Mouse (Mus musculus) heart, postnatal 0 days (tissue): ENCODE measurements around the gene Nfib. TPM values are rescaled to one million over a fixed set of nuclear protein-coding genes. Genes with fewer than 3 reads are reported as not detected.

ENCODE experiments used
- ATAC-seq: fragments of 200-750 bp; cut with Nextera tagmentation; 2 replicates; pipeline ENCODE4 v1.8.0; 2017; ENCODE audit warnings: low read depth, moderate number of reproducible peaks, moderate library complexity; ENCODE audit not compliant: insufficient read depth
- DNase-seq: peaks from one replicate; pipeline ENCODE4 v3.0.0-alpha.2; 2016; ENCODE audit warnings: low spot score
- H3K27ac ChIP-seq: fragments of 300-500 bp; sonication (generic); 2 replicates; pipeline ENCODE4 v1.5.1; 2014; ENCODE audit warnings: low read depth, mild to moderate bottlenecking
- H3K27me3 ChIP-seq: fragments of 300-500 bp; sonication (generic); 2 replicates; pipeline ENCODE4 v1.6.1; 2014; ENCODE audit warnings: low read length, mixed read lengths; ENCODE audit not compliant: control insufficient read depth, insufficient read depth
- H3K36me3 ChIP-seq: fragments of 300-500 bp; sonication (generic); replicated peaks from 2 replicates; pipeline ENCODE4 v1.6.1; 2014; ENCODE audit warnings: low read length, mixed read lengths; ENCODE audit not compliant: control insufficient read depth, insufficient read depth
- H3K4me1 ChIP-seq: fragments of 300-500 bp; sonication (generic); 2 replicates; pipeline ENCODE4 v1.6.1; 2014; ENCODE audit warnings: antibody characterized with exemption; ENCODE audit not compliant: control insufficient read depth, insufficient read depth
- H3K4me2 ChIP-seq: fragments of 300-500 bp; sonication (generic); 2 replicates; pipeline ENCODE4 v1.6.1; 2014; ENCODE audit warnings: low read depth, mild to moderate bottlenecking, low read length, moderate library complexity
- H3K4me3 ChIP-seq: fragments of 300-500 bp; sonication (generic); 2 replicates; pipeline ENCODE4 v1.5.1; 2014; ENCODE audit warnings: low read depth, low read length
- H3K9ac ChIP-seq: fragments of 300-500 bp; sonication (generic); replicated peaks from 2 replicates; pipeline ENCODE4 v1.6.1; 2014; ENCODE audit warnings: low read depth, low read length, mixed read lengths
- H3K9me3 ChIP-seq: fragments of 300-500 bp; sonication (generic); replicated peaks from 2 replicates; pipeline ENCODE4 v1.6.1; 2016; ENCODE audit warnings: low read length; ENCODE audit not compliant: control insufficient read depth
- CTCF ChIP-seq: IDR thresholded peaks from 2 replicates; pipeline ENCODE4 v1.5.1; 2016; ENCODE audit warnings: antibody characterized with exemption, control low read depth, low read depth
- EP300 ChIP-seq: IDR thresholded peaks from 2 replicates; pipeline ENCODE4 v1.6.1; 2016; ENCODE audit warnings: antibody characterized with exemption, low read depth
- WGBS: fragments of 180-500 bp; shearing (Covaris S2); extraction: QIAGEN DNeasy Blood & Tissue Kit; methylation state at CpG from one replicate; pipeline ENCODE4 v1.1.7; 2014; 5-methylcytosine and 5-hydroxymethylcytosine counted together
- polyA plus RNA-seq: library from polyadenylated mRNA; unstranded; fragments of >200 nt; fragmentation: Nextera tagmentation; extraction: Ambion mirVana; gene quantifications from 2 replicates; pipeline ENCODE4 v1.2.1, GENCODE M21; 2015
- total RNA-seq: library from RNA; depleted of rRNA; stranded (reverse); fragments of >200 nt; gene quantifications from 2 replicates; pipeline ENCODE4 v1.2.3, GENCODE M21; 2014; ENCODE audit warnings: low replicate concordance

Nfib gene
- total and polyA plus RNA-seq, 2 experiments from 2014 or later, result 44.0 to 82.0 TPM

- H3K9me3 ChIP-seq, result no peaks in the 10 kb centered on the region
- no peaks in the 10 kb centered on the region for H3K36me3 ChIP-seq
- H3K9ac ChIP-seq, result no peak overlapping the region
- H3K27ac ChIP-seq, result peak overlapping the region; percentile 62
- no peak overlapping the region for H3K4me2 ChIP-seq
- no peaks in the 10 kb centered on the region for H3K27me3 ChIP-seq
- WGBS, result 22% methylated on average over 5 of the region's 5 CpGs
- no peak for ATAC-seq
- H3K4me3 ChIP-seq, result no peak overlapping the region
- TF ChIP-seq EP300 (no peak), CTCF (no peak)
- no peak for DNase-seq
- peaks cover 47% of the 10 kb centered on the region for H3K4me1 ChIP-seq
These were observed 293.6 kb downstream of the Nfib start for GRCm38 (mm10) chr4:82411965-82412364.

DNA sequence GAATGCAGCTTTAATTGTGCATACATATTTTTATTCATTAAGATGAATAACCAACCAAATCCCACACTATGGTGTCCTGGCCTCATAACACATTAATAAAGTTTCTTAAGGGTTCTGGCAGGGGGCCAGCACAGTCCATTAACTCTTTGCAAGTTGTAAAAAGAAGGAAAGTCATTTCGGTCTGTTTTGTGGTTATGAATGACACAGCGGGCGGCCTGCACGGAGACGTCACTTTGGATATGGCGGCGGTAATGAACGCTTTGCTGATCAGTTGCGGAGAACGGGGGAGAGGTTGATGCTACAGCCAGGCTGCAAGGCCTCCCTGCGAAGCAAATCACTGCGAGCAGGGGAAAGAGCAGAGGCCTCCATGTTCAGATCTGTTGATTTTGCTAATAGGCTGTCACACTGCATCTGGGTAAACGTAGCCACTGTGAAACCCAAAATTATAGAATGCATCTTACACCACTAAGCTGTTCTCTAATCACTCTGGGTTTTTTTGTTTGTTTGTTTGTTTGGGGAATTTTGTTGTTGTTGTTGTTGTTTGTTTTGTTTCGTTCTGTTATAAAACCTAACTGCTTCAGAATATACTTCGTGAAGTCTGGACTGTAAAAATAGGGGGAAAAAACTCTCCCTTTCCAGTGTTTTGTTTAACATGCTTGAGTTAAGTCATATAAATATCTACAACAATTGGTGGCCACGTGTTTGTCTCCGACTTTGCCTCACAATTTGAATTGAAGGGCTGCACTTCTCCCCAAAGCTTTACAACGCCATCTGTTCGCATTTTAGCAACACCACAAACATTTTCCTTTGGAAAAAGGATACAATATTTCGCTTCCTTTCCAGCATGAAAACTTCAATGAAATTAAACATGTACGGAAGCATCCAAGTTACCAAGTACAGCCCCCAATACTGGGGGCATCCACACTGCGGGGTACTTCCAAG is 296.8 kb downstream of the Nfib start:
- WGBS, result 78% methylated on average over 22 of the region's 22 CpGs
- H3K9me3 ChIP-seq, result no peaks in the 10 kb centered on the region
- no peaks in the 10 kb centered on the region for H3K27me3 ChIP-seq
- no peak overlapping the region for H3K4me2 ChIP-seq
- H3K27ac ChIP-seq, result 0 out of 2 replicates have a peak overlapping the region, but pooled peaks have one; percentile 21
- H3K4me1 ChIP-seq, result peaks cover 61% of the 10 kb centered on the region
- no peak overlapping the region for H3K9ac ChIP-seq
- no peaks in the 10 kb centered on the region for H3K36me3 ChIP-seq
- DNase-seq (no peak), ATAC-seq (no peak)
- no peak overlapping the region for H3K4me3 ChIP-seq
- TF ChIP-seq CTCF (no peak), EP300 (no peak)

- H3K27ac ChIP-seq, result no peak overlapping the region
- no peak overlapping the region for H3K4me2 ChIP-seq
- ATAC-seq (no peak), DNase-seq (no peak)
- H3K4me3 ChIP-seq, result no peak overlapping the region
- peaks cover 64% of the 10 kb centered on the region for H3K4me1 ChIP-seq
- no peaks in the 10 kb centered on the region for H3K36me3 ChIP-seq
- no peak for TF ChIP-seq EP300
- no peak for TF ChIP-seq CTCF
- 48% methylated on average over 6 of the region's 6 CpGs for WGBS
- no peaks in the 10 kb centered on the region for H3K9me3 ChIP-seq
- no peak overlapping the region for H3K9ac ChIP-seq
- no peaks in the 10 kb centered on the region for H3K27me3 ChIP-seq
These were observed 299.0 kb downstream of the Nfib start for GRCm38 (mm10) chr4:82406511-82406910.

- Histone ChIP-seq H3K9ac (no peak overlapping the region), H3K36me3 (no peaks in the 10 kb centered on the region), H3K4me3 (no peak overlapping the region), H3K9me3 (no peaks in the 10 kb centered on the region), H3K4me1 (peaks cover 64% of the 10 kb centered on the region), H3K27ac (peak overlapping the region; percentile 35), H3K4me2 (no peak overlapping the region), H3K27me3 (no peaks in the 10 kb centered on the region)
- DNase-seq (no peak), ATAC-seq (no peak)
- no peak for TF ChIP-seq EP300
- TF ChIP-seq CTCF, result no peak
- WGBS, result 76% methylated on average over 5 of the region's 5 CpGs
These were observed 299.8 kb downstream of the Nfib start for GRCm38 (mm10) chr4:82405791-82406190.

DNA sequence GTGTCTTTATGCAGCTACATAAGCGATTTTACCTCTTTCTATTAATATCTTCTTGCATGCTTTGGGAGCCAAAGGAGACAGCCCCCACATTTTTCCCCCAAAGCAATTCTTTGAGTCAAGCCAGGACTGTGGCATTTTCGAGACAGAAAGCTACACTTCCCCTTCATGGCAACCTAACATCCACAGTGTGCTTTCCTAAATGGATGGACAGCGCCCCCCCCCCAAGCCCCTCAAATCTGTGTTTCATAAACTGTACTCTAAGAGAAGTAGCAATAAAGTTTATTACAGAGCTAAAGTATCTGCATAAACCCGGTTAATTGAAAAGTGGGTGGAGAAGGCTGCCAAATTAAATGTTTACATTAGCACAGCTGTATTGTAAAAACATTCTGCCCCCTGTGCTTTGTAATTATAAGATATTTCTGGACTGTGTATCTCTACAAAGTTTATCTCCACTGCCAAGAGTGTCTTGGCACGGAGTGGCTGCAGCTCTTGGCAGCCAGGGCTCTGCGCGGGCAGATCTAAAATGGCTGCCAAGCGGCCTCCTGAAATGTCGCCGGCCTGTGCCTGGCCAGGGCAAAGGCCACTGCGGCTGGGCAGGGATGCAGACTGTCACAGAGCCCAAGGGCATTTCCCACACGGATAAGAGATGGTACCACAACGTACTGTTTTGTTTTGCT is 301.4 kb downstream of the Nfib start:
- peak; percentile 66; the same call in 1 of the 2 replicates for TF ChIP-seq EP300
- TF ChIP-seq CTCF, result no peak
- 13% methylated on average over 13 of the region's 13 CpGs for WGBS
- peaks cover 77% of the 10 kb centered on the region for H3K4me1 ChIP-seq
- no peak overlapping the region for H3K9ac ChIP-seq
- ATAC-seq (peak; percentile 85), DNase-seq (peak; percentile 79)
- H3K36me3 ChIP-seq, result no peaks in the 10 kb centered on the region
- no peaks in the 10 kb centered on the region for H3K9me3 ChIP-seq
- H3K27me3 ChIP-seq, result no peaks in the 10 kb centered on the region
- peak overlapping the region; percentile 76 for H3K27ac ChIP-seq
- H3K4me3 ChIP-seq, result no peak overlapping the region; the same call in 1 of the 2 replicates
- H3K4me2 ChIP-seq, result peak overlapping the region; percentile 52
